Mouse (Mus musculus): Measurements from ENCODE around the gene Ephb4. TPM values are rescaled to one million over a fixed set of nuclear protein-coding genes. Genes with fewer than 3 reads are reported as not detected.
A peak's percentile ranks its signal among the peaks of the same experiment; 100 is the strongest.

Gene Ephb4
- 18.3 and 18.9 TPM in 2 replicates for total RNA-seq (2014; rRNA removed)
- polyA plus RNA-seq (2015; fragmentation: Nextera tagmentation; extraction: Ambion mirVana) = 4.8 and 5.5 TPM in 2 replicates

DNA sequence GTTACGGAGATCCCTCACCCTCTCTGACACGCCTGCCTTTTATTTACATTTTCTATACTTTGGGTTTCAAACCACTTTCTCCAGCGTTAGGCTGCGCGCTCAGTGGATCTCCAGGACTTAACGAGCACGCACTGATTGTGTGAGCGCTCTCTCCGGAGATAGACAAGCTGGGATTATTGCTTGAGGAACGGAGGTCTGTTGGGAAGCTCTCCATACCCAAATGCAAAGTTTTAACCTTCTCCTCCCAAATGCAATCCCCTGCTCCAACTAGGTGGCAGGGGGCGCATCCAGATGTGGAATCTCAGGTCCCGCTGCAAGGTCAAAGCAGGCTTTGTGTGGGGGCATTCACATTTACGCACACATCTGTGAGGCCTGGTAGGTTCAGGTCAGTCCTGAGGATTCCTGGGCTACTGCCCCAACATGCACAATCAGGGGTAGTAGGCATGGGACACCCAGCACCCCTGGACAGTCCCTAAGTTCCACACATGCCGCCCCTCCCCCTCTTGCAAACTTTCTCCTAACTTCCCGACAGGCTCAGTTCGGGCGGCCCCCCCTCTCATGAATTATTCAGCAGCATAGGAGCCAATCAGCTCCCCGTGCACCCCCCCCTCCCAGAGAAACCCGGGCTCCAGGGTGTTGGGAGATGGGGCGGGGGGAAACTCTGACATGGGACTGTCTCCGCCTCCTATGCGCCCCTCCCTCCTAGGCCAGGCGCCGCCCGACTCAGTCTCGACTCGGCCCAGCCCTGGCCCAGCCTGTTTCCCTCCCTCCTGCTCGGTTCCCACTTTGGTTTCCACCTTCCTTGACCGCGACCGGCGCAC is at the start of gene Ephb4:
TSS of gene Ephb4 (plus strand) at position 726 of the 821 bp plus-strand sequence.
- under 1% methylated on average over 31 of the region's 32 CpGs for WGBS
- no peaks in the 10 kb centered on the region for H3K36me3 ChIP-seq (ENCODE audit: insufficient read depth, low read length)
- ATAC-seq (peak; percentile 94), DNase-seq (ENCODE audit: low spot score) (peak; percentile 85)
- H3K9me3 ChIP-seq (ENCODE audit: low read length) = no peaks in the 10 kb centered on the region
- peak; percentile 56 for TF ChIP-seq CTCF (IDR thresholded peaks at IDR 0.05; ENCODE audit: low read depth)
- peak within 1 kb of the TSS; percentile 86 for H3K4me2 ChIP-seq (ENCODE audit: low read depth, low read length)
- H3K27me3 ChIP-seq (ENCODE audit: insufficient read depth, low read length) = 0 out of 2 replicates have a peak, but pooled peaks cover 6% of the 10 kb centered on the region
- peak within 1 kb of the TSS; percentile 62 for H3K27ac ChIP-seq
- peak within 1 kb of the TSS; percentile 57 for H3K4me3 ChIP-seq (ENCODE audit: low read length)
- 0 out of 2 replicates have a peak, but pooled peaks cover 15% of the 10 kb centered on the region for H3K4me1 ChIP-seq (ENCODE audit: insufficient read depth, low read length)
- peak within 1 kb of the TSS; percentile 55 for H3K9ac ChIP-seq (replicated peaks; ENCODE audit: low read length)

DNA sequence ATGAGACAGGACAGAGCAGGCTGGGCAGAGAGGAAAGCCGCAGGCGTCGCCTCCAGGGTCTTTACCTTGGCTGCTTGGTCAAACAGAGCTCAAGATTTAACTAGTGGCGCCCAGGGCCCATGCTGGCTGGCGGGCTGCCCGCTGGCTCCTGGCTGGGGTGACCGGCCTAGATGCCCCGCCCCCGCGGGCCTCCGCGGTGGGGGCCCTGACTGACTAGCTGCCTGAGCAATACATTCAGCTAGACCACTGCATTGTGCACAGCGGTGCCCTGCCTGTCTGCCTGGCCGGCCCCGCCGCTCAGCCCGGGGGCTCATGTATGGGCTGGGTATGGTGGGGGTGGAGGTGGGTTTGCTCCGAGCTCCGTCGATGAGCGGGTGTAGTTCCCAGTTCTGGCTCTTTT is 48.7 kb upstream of the Ephb4 start:
- Histone ChIP-seq H3K9me3 (ENCODE audit: low read length) (no peaks in the 10 kb centered on the region), H3K27me3 (ENCODE audit: insufficient read depth, low read length) (no peaks in the 10 kb centered on the region), H3K4me2 (ENCODE audit: low read depth, low read length) (no peak overlapping the region), H3K4me1 (ENCODE audit: insufficient read depth, low read length) (peaks cover 23% of the 10 kb centered on the region), H3K4me3 (ENCODE audit: low read length) (no peak overlapping the region), H3K27ac (no peak overlapping the region), H3K9ac (replicated peaks; ENCODE audit: low read length) (no peak overlapping the region), H3K36me3 (ENCODE audit: insufficient read depth, low read length) (peaks cover 85% of the 10 kb centered on the region)
- ATAC-seq (no peak), DNase-seq (ENCODE audit: low spot score) (no peak)
- TF ChIP-seq CTCF (IDR thresholded peaks at IDR 0.05; ENCODE audit: low read depth) = no peak
- WGBS = 55% methylated on average over 21 of the region's 21 CpGs

DNA sequence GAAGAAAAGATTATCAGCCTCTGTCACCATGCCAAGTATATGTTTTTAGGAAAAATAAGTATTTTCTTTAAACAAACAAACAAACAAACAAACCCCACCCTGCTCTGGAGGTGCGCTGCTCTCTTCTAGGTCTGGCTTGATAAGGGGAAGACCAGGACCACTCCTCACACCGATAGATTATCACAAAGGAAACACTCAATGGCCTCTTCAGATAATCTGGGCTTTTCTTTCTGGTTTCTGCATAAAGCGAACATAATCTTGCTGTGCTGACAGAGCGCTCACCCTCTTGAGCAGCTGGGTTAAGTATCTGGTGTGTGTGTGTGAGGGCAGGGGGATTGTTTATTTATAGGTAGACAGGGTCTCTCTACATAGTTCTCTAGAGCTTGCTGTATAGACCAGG is 46.3 kb upstream of the Ephb4 start:
- Histone ChIP-seq H3K9ac (replicated peaks; ENCODE audit: low read length) (no peak overlapping the region), H3K4me2 (ENCODE audit: low read depth, low read length) (no peak overlapping the region), H3K27me3 (ENCODE audit: insufficient read depth, low read length) (no peaks in the 10 kb centered on the region), H3K9me3 (ENCODE audit: low read length) (no peaks in the 10 kb centered on the region), H3K36me3 (ENCODE audit: insufficient read depth, low read length) (peaks cover 61% of the 10 kb centered on the region), H3K4me1 (ENCODE audit: insufficient read depth, low read length) (peaks cover 24% of the 10 kb centered on the region), H3K27ac (no peak overlapping the region), H3K4me3 (ENCODE audit: low read length) (no peak overlapping the region)
- WGBS = 88% methylated on average over 4 of the region's 4 CpGs
- ATAC-seq (no peak), DNase-seq (ENCODE audit: low spot score) (no peak)
- TF ChIP-seq CTCF (IDR thresholded peaks at IDR 0.05; ENCODE audit: low read depth) = no peak

DNA sequence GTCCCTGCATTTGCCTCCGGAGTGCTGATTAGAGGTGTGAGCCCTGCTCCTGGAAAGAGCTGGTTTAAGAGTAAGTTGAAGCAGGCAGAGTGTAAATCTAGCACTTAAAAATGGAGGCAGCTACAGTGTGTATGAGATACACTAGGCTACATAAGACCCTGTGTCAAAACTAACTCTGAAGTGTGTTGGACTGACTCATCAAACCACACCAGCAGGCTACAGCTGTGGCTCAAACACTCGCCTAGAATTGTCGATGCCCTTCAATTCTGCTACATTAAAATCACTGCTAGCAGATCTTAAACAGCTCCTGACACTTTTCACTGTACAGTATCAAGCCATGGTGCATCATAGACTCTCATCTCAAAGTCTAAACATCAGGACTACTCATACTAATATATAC is 45.7 kb upstream of the Ephb4 start:
- 79% methylated on average over 3 of the region's 3 CpGs for WGBS
- Histone ChIP-seq H3K36me3 (ENCODE audit: insufficient read depth, low read length) (peaks cover 55% of the 10 kb centered on the region), H3K27ac (no peak overlapping the region), H3K9ac (replicated peaks; ENCODE audit: low read length) (peak overlapping the region; percentile 19; the same call in 1 of the 2 replicates), H3K4me1 (ENCODE audit: insufficient read depth, low read length) (peaks cover 24% of the 10 kb centered on the region), H3K27me3 (ENCODE audit: insufficient read depth, low read length) (no peaks in the 10 kb centered on the region), H3K4me2 (ENCODE audit: low read depth, low read length) (no peak overlapping the region), H3K4me3 (ENCODE audit: low read length) (no peak overlapping the region), H3K9me3 (ENCODE audit: low read length) (no peaks in the 10 kb centered on the region)
- ATAC-seq (no peak), DNase-seq (ENCODE audit: low spot score) (no peak)
- TF ChIP-seq CTCF (IDR thresholded peaks at IDR 0.05; ENCODE audit: low read depth) = no peak

DNA sequence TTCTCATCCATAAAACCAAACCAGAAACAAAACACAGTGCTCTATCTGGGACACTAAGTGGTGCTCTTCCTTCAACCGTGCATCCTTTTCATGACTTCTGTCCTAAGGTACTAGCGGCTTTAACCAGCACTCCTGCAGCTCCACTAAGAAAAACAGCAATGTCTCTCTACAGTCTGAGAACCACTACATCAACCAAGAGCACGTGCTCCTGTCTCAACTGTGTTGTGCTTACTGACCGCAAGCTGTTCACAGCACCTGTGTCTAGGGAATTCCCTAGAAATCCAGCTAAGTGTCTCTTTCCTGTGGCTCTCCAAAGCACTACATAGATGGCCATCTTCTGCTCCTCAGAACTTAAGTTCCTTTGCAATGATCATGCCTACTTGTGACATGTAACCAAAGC is 45.1 kb upstream of the Ephb4 start:
- H3K9ac ChIP-seq (replicated peaks; ENCODE audit: low read length) = peak overlapping the region; percentile 19; the same call in 1 of the 2 replicates
- no peaks in the 10 kb centered on the region for H3K9me3 ChIP-seq (ENCODE audit: low read length)
- no peaks in the 10 kb centered on the region for H3K27me3 ChIP-seq (ENCODE audit: insufficient read depth, low read length)
- H3K36me3 ChIP-seq (ENCODE audit: insufficient read depth, low read length) = peaks cover 52% of the 10 kb centered on the region
- no peak overlapping the region for H3K27ac ChIP-seq
- no peak overlapping the region for H3K4me3 ChIP-seq (ENCODE audit: low read length)
- WGBS = 48% methylated on average over 4 of the region's 4 CpGs
- ATAC-seq (no peak), DNase-seq (ENCODE audit: low spot score) (no peak)
- no peak for TF ChIP-seq CTCF (IDR thresholded peaks at IDR 0.05; ENCODE audit: low read depth)
- H3K4me1 ChIP-seq (ENCODE audit: insufficient read depth, low read length) = peaks cover 24% of the 10 kb centered on the region
- peak overlapping the region; percentile 60 for H3K4me2 ChIP-seq (ENCODE audit: low read depth, low read length)

DNA sequence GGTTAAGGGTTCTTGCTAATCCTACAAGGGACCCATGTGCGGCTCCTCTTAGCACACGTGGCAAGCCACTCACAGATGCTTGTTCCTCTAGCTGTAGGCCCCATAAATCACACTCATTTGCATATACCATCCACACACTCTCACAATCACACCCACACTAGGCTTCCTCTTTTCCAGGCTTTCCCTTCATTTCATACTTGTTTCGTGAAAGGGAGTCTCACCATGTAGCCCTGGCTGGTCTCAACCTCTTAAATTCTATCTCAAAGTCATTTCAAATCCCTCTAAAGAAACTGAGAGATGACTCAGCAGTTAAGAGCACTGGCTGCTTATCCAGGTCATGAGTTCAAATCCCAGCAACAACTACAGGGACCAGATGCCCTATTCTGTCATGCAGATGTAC is 44.1 kb upstream of the Ephb4 start:
- 58% methylated on average over 3 of the region's 3 CpGs for WGBS
- Histone ChIP-seq H3K4me3 (ENCODE audit: low read length) (peak overlapping the region; percentile 74), H3K4me2 (ENCODE audit: low read depth, low read length) (peak overlapping the region; percentile 60), H3K36me3 (ENCODE audit: insufficient read depth, low read length) (peaks cover 42% of the 10 kb centered on the region), H3K9ac (replicated peaks; ENCODE audit: low read length) (peak overlapping the region; percentile 92; the same call in 1 of the 2 replicates), H3K9me3 (ENCODE audit: low read length) (no peaks in the 10 kb centered on the region), H3K4me1 (ENCODE audit: insufficient read depth, low read length) (peaks cover 24% of the 10 kb centered on the region), H3K27ac (no peak overlapping the region), H3K27me3 (ENCODE audit: insufficient read depth, low read length) (no peaks in the 10 kb centered on the region)
- ATAC-seq (no peak), DNase-seq (ENCODE audit: low spot score) (no peak)
- TF ChIP-seq CTCF (IDR thresholded peaks at IDR 0.05; ENCODE audit: low read depth) = no peak

Data from hindbrain, postnatal 0 days (tissue).